Mouse (Mus musculus) neural tube, embryonic 15.5 days (tissue): Measurements from ENCODE around the gene Clpsl2. TPM values are rescaled to one million over a fixed set of nuclear protein-coding genes. Genes with fewer than 3 reads are reported as not detected.

Source experiments
- ATAC-seq: fragments of 200-750 bp; cut with Nextera tagmentation; 2 replicates; pipeline ENCODE4 v1.8.0; 2017; ENCODE audit warnings: mild to moderate bottlenecking, moderate TSS enrichment, moderate library complexity; ENCODE audit not compliant: low FRiP score
- H3K27ac ChIP-seq: fragments of 300-500 bp; sonication (generic); replicated peaks from 2 replicates; pipeline ENCODE4 v1.5.1; 2015; ENCODE audit warnings: mild to moderate bottlenecking, inconsistent platforms
- H3K27me3 ChIP-seq: fragments of 300-500 bp; sonication (generic); replicated peaks from 2 replicates; pipeline ENCODE4 v1.6.1; 2015; ENCODE audit warnings: inconsistent platforms
- H3K36me3 ChIP-seq: fragments of 300-500 bp; sonication (generic); 2 replicates; pipeline ENCODE4 v1.6.1; 2015; ENCODE audit warnings: inconsistent platforms
- H3K4me1 ChIP-seq: fragments of 300-500 bp; sonication (generic); 2 replicates; pipeline ENCODE4 v1.6.1; 2015; ENCODE audit warnings: inconsistent platforms
- H3K4me2 ChIP-seq: fragments of 300-500 bp; sonication (generic); 2 replicates; pipeline ENCODE4 v1.6.1; 2015; ENCODE audit warnings: inconsistent platforms, mild to moderate bottlenecking, moderate library complexity
- H3K4me3 ChIP-seq: fragments of 300-500 bp; sonication (generic); replicated peaks from 2 replicates; pipeline ENCODE4 v1.5.1; 2015; ENCODE audit warnings: mild to moderate bottlenecking, inconsistent platforms
- H3K9ac ChIP-seq: fragments of 300-500 bp; sonication (generic); replicated peaks from 2 replicates; pipeline ENCODE4 v1.6.1; 2015; ENCODE audit warnings: mild to moderate bottlenecking, inconsistent platforms
- H3K9me3 ChIP-seq: fragments of 300-500 bp; sonication (generic); replicated peaks from 2 replicates; pipeline ENCODE4 v1.6.1; 2016; ENCODE audit warnings: inconsistent platforms
- WGBS: fragments of 180-500 bp; shearing (Covaris S2); methylation state at CpG from one replicate; pipeline ENCODE4 v1.1.7; 2015; ENCODE audit warnings: mixed read lengths; 5-methylcytosine and 5-hydroxymethylcytosine counted together
- microRNA-seq: library from miRNA; unstranded; fragments of <30 nt; microRNA quantifications from one replicate; pipeline ENCODE4, GENCODE M21; 2017
- polyA plus RNA-seq: library from polyadenylated mRNA; unstranded; fragments of >200 nt; fragmentation: Nextera tagmentation; extraction: Ambion mirVana; gene quantifications from 2 replicates; pipeline ENCODE4 v1.2.1, GENCODE M21; 2015

Clpsl2 gene
- polyA plus RNA-seq, 1 experiment from 2014 or later = not detected

GRCm38 (mm10) chr17:28601557-28602250, 52.5 kb downstream of the Clpsl2 start:
- no peaks in the 10 kb centered on the region for H3K9me3 ChIP-seq
- no peak overlapping the region for H3K27ac ChIP-seq
- no peaks in the 10 kb centered on the region for H3K27me3 ChIP-seq
- H3K4me3 ChIP-seq = no peak overlapping the region
- H3K36me3 ChIP-seq = peaks cover 85% of the 10 kb centered on the region
- no peak overlapping the region for H3K4me2 ChIP-seq
- H3K4me1 ChIP-seq = no peaks in the 10 kb centered on the region
- H3K9ac ChIP-seq = no peak overlapping the region
- ATAC-seq = no peak
- WGBS = 75% methylated on average over 9 of the region's 9 CpGs

Small RNAs within 50 kb of the gene (microRNA-seq; reads per million reads assigned to microRNA genes)
- gene Gm25195 (not detected), gene Mir6969 (not detected)

Other genes with a start within 250 kb of the Clpsl2 start
- 26.3 and 30.3 TPM in 2 replicates for gene Fance, start 235.9 kb upstream of the Clpsl2 start, polyA plus RNA-seq
- 329 and 387 TPM in 2 replicates for gene Rpl10a, start 220.9 kb upstream of the Clpsl2 start, polyA plus RNA-seq
- gene Tead3, start 198.6 kb upstream of the Clpsl2 start, polyA plus RNA-seq = 1.5 and 3.2 TPM in 2 replicates
- 1.1 and 1.5 TPM in 2 replicates for gene Tulp1, start 184.2 kb upstream of the Clpsl2 start, polyA plus RNA-seq
- gene Fkbp5, start 31.9 kb upstream of the Clpsl2 start, polyA plus RNA-seq = 27.2 and 51.1 TPM in 2 replicates
- not detected in 2 replicates for gene Armc12, start 18.6 kb upstream of the Clpsl2 start, polyA plus RNA-seq
- gene Clps, start 11.4 kb downstream of the Clpsl2 start, polyA plus RNA-seq = 20.5 TPM in 1 of 2 replicates, not detected in the other
- gene Lhfpl5, start 26.2 kb downstream of the Clpsl2 start, polyA plus RNA-seq = 17.5 and 20.2 TPM in 2 replicates
- 85.4 and 90.7 TPM in 2 replicates for gene Srpk1, start 73.3 kb downstream of the Clpsl2 start, polyA plus RNA-seq
- gene Slc26a8, start 140.8 kb downstream of the Clpsl2 start, polyA plus RNA-seq = 0.88 and 1.0 TPM in 2 replicates
- gene Mapk14, start 141.9 kb downstream of the Clpsl2 start, polyA plus RNA-seq = 25.2 and 31.0 TPM in 2 replicates
- 2.7 and 3.0 TPM in 2 replicates for gene AC170998.1, start 176.7 kb downstream of the Clpsl2 start, polyA plus RNA-seq
- 1.2 and 13.6 TPM in 2 replicates for gene Mapk13, start 219.9 kb downstream of the Clpsl2 start, polyA plus RNA-seq